Mouse (Mus musculus): ENCODE results near the gene Fam20b.
"Not testable (repeated sequence)": the region's sequence is repeated elsewhere in the genome, so short reads cannot be mapped to it uniquely, and the experiment has no call there.

Gene Fam20b

DNA sequence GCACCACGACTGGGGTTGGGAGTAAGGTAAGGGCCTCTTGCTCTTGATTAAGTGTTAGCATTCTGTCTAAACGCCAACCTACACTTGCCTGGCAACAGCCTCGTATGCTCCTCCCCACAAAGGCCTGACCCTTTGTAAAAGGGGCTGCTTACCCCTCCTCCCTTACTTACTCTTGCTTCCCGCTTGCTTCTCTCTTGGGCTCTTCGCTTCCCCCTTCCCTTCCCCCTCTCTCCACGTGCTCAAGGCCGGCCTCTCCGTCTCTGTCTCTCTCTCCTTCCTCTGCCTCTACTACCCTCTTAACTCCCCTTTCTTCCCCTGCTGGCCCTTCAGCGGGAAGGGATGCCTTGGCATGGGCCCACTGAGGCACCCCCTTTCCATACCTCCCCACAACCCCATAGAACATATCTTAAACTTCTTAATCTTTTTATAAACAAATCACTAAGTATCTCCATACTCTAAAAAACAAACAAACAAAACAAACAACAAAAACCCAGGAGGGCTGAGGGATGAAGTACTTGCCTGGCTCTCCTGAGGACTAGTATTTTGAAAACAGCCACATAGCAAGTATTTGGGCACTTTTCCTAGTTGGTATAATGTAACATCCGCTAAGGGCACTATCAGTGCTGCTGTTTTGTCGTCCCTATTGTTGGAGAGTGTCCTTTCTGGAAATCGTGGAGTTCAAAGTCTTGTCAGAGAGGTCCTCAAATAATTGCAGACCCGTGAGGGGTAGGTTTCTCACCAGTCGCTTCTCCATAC lies 46.0 kb downstream of the Fam20b start:
- no peak for DNase-seq (ENCODE audit: low read depth in 1 of 2, low spot score in 2 of 2)

DNA sequence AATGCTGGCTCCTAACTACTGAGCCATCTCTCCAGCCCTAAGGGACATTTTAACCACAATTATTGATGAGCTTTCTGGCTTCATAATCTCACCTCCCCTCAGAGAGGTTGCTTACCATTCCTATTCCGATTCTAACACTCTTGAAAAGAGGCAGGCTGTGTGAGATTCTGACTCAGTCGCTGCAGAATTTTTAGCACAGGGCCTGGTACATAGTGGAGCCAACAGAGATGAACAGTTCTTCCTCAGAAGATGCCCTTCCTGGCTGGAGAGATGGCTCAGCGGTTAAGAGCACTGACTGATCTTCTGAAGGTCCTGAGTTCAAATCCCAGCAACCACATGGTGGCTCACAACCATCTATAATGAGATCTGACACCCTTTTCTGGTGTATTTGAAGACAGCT lies 47.0 kb downstream of the Fam20b start:
- no peak for DNase-seq (ENCODE audit: low read depth in 1 of 2, low spot score in 2 of 2)

DNA sequence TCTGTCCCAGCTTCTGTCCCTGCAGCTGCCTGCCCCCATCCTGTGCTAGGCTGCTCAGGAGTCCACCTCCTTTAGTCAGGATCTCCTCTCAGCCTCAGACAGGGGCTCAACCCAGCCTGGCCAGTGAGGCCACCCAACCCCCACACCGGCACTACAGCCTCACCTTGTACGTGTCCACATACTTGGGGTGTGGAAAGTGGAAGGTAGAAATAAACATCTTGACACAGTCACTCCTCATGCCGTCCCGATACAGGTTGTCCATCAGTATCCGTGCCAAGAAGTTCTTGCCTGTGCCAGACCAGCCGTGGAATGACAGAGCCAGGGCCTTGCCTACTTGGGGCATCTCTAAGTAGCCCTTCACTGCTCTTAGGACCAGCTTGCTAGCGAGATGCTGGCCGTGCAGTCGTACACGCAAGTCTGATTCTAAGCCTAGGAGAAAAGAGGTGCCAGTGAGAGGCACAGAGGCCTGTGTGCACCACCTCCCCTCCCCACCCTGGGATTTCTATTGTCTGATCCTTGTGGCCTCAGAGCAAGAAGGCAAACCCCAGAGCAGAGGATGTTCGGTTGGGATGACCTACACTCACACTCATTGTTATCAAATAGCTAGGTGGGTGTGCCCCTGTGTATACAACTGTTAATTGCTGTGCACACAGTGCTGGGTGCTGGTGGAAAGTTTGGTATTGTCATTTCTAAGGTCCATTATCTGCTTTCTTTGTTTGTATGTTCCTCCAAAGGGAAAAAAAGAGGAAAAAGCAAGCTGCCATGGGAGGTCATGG lies 49.5 kb downstream of the Fam20b start:
- no peak for DNase-seq (ENCODE audit: low read depth in 1 of 2, low spot score in 2 of 2)

DNA sequence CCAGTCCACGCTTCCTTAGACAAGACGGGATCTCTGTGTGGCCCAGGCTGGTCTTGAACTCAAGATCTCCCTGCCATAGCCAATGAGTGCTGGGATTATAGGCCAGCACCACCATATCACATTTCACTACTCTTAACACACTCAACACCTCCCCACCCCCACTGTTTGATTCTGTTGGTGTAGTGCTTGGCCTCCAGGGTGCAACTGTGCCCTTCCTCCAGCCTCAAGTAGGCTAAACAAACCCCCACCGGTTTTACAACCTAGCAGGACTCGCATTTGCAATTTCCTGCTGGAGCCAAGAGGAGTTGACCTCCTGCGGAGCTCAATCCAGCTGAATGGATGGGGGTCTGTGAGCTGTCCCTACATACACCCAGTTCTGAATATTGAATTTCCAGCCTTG lies 50.3 kb downstream of the Fam20b start:
- DNase-seq (ENCODE audit: low read depth in 1 of 2, low spot score in 2 of 2), result no peak

DNA sequence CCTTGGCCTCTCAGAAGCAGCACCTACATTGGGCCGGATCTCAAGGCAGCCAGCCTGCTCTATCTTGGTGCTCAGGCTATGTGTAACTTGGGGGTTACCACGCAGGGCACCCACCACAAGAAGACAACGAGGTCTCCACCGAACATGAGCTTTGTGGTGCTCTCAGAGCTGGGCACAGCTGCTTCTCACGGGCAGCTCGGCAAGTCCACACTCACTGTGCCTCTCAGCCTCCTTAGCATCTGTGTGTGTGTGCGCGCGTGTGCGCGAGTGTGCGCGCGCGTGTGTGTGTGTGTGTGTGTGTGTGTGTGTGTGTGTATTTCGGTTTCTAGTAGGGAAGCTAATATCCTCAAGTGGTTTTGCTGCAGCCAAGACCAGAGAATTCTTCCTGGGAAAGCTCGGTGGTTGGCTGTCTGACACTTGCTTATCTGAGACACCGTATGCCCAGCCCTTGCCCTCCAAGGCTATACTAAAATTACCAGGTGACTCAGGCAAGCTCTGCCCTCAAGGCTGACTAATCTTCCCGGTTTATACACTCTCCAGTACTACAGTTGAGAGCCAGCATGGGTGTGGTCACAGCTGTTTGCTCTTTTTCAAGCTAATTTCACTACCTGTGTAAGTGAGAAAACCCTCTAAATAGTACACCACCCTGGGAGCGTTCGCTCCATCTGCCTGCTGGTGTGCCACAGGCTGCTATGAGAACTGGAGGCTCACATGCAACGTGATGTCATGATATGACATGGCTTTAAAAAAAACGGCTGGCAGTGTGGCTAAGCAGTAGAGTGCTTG lies 51.6 kb downstream of the Fam20b start:
- DNase-seq (ENCODE audit: low read depth in 1 of 2, low spot score in 2 of 2), result no peak

DNA sequence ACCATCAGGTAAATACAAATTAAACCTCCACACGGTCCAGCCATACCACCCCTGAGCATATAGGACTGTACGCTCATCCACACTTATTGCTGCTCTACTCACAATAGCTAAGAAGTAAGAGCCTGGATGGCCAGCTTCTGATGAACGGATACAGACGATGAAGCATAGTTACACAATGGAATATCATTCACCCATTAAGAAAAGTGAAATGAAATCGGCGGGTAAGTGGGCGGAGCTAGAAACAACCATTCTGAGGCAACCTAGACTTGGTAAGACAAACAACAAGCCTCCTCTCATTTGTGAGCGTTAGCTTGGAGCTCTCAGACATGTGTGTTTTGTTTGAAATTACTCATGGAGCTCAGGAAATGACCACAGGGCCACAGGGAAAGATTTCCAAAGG lies 53.1 kb downstream of the Fam20b start:
- no peak for DNase-seq (ENCODE audit: low read depth in 1 of 2, low spot score in 2 of 2)

DNA sequence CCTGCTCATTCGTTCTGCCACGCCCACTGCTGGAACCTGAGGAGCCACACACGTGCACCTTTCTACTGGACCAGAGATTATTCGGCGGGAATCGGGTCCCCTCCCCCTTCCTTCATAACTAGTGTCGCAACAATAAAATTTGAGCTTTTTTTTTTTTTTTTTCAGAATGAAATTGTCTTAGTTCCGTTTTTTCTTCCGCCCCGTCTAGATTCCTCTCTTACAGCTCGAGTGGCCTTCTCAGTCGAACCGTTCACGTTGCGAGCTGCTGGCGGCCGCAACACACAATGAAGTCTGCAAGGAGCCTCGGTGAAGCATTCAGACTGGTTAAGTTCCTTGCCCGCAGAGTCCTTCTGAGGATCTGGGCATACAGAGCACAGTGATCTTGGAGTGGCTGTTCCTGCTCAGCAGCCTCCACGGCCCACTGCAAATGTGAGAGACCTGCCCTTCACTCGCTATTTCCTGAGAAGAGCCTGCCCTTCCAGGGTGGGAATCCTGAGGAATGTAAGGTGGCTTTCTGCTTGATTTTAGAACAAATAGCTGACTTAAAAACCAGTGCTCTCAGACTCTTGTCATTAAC lies 58.1 kb downstream of the Fam20b start:
- DNase-seq (ENCODE audit: low read depth in 1 of 2, low spot score in 2 of 2), result not testable (repeated sequence)

DNA sequence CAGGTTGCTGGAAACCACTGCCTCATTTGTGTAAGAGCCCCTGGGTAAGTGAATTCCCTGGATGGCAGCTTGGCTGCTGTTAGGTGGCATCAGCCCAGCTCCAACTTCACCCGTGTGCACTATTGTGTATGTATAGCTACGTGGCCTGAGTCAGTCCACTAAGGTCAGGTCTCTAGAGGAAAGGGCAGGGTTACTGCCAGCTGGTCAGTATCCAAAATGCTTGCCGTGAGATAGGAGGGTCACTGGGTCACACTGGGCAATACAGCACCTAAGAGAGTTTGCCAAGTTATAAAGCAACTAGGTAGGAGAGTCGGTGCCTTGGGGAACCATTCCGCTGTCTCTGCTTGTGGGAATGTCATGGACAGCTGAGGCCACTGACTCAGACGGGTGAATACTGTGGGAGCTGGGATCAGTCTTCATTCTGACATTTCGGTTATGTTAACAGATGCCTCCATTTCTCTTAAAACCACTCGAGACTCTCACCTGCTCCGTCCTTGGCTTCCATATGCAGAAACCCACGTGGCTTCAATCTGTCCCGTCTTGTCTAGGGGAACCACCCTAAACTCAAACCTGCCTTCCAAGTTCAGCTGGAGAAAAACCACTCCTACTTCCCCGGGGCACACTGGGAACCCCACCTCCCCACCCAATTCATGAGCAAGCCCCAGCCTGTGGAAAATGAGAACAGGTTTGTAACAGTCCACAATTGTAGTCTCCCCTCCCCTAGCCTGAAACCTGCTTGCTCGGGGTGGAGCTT lies 58.8 kb downstream of the Fam20b start:
- DNase-seq (ENCODE audit: low read depth in 1 of 2, low spot score in 2 of 2), result no peak

DNA sequence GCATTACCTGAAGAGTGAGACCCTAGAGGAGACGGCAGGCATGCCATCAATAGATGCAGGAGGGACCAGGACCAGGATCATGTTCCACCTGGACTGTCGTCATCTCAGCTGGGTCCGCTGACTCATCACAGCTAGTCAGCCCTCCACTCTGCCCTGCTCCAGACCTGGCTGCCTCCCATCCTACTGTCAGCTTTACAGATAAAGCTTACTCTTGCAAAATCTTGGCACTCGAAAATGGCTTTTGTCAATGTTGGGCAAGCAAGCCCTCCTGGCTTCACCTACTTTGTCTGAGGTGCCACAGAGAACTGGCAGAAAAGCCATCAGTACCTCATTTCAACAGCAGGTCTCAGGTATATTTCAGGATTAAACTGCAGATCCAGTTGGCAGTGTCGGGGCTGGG lies 60.2 kb downstream of the Fam20b start:
- DNase-seq (ENCODE audit: low read depth in 1 of 2, low spot score in 2 of 2), result no peak

DNA sequence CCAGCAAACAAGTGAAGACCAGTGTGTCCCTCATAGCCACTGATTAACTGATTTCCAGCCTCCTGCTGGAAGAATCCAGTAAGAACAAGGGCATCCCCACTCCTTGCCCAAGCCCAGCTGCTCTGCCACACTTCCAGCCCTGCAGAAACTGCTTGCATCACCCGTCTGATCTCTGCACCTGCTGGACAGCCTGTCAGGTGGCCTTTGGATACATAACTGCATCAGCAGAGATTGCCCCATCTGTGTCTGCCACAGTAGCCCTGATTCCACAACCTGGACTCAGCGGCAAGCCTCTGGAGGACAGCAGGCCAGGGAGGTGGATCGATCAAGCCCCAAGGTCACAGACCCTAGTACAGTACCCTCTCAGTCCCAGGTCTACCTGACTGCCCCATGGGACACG lies 61.4 kb downstream of the Fam20b start:
- DNase-seq (ENCODE audit: low read depth in 1 of 2, low spot score in 2 of 2), result no peak

DNA sequence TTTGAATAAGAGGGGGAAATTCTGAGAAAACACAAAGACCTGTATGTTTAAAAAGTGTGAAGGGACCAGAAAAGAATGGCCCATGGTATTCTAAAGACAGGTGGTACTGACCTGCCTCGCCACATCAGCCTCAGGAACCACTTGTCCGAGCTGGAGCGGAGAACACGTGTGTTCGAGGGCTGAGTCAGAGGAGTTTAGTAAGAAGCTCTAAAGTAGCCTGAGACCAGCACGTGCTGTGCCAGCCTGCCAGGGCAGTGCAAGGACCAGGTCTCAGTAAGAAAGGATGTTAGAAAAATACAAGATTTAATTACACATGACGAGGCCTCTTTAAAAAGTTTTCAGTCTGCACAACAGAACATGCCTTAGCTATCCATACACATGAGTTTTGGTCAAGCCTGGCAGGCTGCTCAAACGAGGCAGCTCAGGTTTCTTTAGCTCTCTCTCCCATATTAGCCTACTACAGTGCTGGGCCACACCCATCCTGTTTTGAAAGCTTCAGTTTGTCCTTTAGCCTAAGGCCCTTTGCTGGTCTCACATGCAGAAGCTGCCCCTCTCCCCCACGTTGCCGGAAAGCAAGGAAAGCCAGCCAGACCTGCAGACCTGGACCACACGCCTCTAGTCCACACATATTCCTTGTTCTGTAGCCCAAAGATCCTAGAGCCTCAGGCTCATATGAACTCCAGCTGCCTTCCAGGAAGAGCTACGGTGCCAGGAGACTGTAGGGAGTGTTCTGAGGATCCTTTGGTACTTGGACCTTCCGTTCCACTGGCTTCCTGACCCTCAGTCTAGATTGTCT lies 64.0 kb downstream of the Fam20b start:
- no peak for DNase-seq (ENCODE audit: low read depth in 1 of 2, low spot score in 2 of 2)

DNA sequence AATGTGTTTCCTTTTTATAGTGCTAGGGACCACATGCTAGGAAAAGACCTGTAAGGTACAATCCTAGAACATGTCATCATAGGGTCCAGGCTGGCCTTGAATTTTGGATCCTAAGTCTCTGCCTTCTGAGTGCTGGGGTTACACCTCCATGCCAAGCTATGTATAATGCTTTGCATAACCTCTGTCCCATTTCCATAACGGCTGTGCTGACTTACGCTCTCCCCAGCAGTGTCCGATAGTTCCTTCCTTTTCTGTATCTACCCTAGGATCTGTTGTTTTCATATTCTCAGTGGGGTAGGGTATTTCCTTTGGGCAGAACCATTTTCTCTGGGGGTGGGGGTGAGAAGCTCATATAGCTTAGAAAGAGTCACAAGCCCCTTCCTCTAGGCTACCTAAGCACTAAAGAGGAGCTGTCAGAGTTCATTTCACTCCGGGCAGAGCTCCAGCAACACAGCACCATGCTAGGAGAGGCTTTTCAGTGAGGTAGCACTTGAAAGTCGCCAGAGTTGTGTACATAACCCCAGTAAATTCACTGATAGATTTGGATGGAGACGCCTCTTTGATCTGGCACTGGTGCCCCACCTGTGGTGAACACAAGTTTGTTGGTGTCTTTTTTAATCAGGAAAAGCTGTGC lies 66.6 kb downstream of the Fam20b start:
- no peak for DNase-seq (ENCODE audit: low read depth in 1 of 2, low spot score in 2 of 2)

DNA sequence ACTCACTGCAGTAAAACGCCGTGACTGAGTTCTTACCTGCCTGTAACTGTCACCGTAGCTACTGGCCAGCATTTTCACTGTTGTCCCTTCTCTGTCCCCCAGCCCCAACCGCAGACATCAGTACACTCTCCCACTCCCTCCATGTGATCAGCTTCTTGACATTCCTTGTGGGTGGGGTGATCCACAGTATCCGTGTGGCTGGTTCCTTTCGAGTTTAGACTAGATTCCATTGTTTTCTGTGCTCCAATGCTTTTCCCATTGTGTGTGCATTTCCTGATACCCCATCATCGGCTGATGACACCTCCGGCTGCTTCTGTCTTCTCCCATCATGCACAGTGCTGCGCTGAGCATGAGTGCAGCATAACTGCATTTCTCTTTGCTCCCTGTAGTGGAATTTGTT lies 68.3 kb downstream of the Fam20b start:
- no peak for DNase-seq (ENCODE audit: low read depth in 1 of 2, low spot score in 2 of 2)

DNA sequence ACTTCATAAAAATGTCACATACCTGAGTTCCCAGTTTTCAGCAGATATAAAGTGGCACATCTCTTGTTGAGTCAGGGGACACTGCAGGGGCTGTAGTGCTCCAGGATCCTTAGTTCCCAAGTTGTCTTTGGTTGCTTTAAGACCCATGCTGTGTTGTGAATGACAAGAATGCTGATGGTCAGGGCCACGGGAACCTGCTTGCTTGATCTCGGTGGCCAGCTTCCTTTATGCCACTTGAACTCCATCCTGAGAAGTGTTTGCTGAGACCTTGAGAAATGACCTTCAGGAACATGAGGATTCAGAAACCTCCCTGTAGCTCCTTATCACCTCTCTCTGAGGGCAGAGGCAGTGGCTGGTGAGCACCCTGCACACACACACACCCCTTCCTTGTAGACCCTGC lies 70.2 kb downstream of the Fam20b start:
- DNase-seq (ENCODE audit: low read depth in 1 of 2, low spot score in 2 of 2), result no peak

DNA sequence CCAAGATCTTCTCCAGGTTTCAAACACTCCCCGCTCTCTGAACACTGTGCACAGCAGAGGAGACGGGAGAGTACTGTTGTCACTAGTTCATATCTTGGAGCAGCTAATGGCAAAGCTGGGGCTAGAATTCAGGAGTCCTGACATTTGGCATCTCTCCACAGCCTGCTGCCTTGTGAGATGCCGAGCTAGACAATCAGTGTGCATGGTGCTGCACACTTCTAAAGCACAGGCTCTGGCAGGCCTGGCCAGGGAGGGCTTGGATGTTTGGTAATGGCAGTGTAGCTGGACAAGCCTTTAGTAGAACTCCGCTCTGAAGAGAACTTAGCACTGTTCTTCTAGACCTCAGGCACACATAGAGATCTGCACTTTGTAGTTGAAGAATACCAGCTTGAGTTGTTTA lies 72.9 kb downstream of the Fam20b start:
- DNase-seq (ENCODE audit: low read depth in 1 of 2, low spot score in 2 of 2), result no peak

DNA sequence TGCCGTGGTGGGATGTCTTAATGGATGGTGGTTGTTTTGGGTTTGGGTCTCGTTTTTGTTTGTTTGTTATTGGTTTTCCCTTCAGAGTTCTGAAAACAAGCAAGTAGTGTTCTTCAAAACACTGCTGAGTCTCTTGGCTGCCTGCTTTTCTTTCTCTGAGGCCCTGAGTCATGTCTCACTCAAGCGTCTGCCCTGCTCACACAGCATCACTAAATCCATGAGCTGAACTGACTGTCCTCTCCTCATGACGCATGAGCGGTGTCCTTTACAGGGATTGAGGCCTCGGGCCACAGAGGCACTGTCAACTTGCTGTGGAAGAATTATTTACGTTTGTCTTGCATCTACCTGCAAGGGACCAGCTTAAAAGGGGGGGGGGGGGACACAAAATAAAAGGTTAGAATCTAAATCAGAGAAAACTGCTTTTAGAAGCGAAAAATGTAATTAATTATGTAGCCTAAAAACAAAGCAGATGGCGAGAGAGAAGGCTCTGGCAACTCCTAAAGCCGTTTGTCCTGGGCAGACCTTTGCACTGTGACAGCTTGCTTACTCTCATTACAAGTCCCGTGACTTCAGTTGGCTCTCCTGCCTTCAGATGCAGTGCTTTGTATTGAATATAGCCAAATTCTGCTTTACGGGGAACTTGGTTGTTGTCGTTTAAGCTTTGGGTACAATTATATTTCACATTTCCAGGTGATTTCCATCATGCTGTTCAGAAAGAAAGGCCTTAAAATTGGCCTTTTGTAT lies 73.9 kb downstream of the Fam20b start:
- DNase-seq (ENCODE audit: low read depth in 1 of 2, low spot score in 2 of 2), result no peak

DNA sequence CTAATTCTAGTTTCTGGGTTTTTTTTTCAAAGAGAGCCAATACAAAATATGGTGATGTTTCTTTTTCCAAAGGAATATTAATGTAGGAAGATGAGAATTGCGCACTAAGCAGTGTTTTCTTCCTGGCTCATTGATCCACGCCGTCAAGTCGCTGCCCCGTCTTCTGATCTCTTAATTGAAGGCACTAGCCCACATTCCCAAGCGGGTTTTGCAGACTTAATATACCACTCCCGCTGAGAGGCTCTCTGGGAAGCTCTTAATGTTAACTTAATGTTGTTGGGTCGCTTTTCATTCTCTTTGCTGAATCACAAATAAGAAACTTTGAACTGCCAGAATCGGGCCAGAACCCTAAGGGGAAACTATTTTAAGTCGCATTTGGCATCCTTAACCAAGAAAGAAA lies 74.8 kb downstream of the Fam20b start:
- DNase-seq (ENCODE audit: low read depth in 1 of 2, low spot score in 2 of 2), result no peak

DNA sequence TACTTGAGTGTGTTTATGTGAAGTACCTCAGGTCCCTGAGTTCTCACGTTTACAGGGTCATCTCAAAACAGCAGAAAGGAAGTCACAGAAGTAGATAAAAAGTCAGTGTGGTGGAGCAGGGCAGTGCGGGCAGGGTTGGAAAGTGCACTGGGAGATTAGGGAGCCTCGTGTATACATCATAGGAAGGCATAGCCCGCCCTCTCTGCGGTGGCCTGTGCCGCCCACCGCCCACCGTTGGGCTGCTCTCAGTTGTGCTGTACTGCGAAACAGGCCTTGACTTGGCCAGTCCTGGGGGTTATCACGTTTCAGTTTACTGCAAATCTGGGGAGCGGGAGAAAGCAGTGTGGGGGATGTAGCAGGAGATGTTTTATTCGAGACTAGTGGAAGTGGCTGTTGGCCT lies 76.1 kb downstream of the Fam20b start:
- DNase-seq (ENCODE audit: low read depth in 1 of 2, low spot score in 2 of 2), result no peak

DNA sequence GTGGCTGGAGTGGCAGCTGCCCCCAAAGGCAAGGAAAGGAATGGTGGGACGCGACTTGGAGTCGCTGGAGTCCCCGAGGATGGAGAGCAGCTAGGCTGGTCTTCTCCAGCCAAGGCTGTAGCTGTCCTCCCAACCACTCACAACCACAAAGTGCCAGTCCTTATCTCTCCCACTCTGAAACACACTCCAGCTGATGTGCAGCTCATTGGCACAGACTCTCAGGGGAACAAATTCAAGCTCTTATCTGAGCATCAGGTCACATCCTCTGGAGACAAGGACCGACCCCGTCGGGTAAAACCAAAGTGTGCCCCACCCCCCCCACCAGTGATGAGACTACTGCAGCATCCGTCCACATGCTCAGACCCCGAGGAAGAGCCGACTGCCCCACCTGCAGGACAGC lies 77.1 kb downstream of the Fam20b start:
- DNase-seq (ENCODE audit: low read depth in 1 of 2, low spot score in 2 of 2), result no peak

Measured in monocyte, adult 2 months (primary cell).